Mouse (Mus musculus) embryonic fibroblast, embryonic 13.5 days (primary cell): Measurements from ENCODE around the gene Maip1.

Source experiments
- CTCF ChIP-seq: IDR thresholded peaks from 2 replicates; pipeline ENCODE4 v1.5.1; 2011; ENCODE audit warnings: mild to moderate bottlenecking, control low read depth, low read length, moderate library complexity, borderline replicate concordance; ENCODE audit not compliant: insufficient read depth
- POLR2A ChIP-seq: IDR thresholded peaks from 2 replicates; pipeline ENCODE4 v1.6.1; 2011; ENCODE audit warnings: low read depth, mild to moderate bottlenecking, control low read depth, low read length, moderate library complexity

- TF ChIP-seq POLR2A (no peak), CTCF (no peak)
These were observed 4.0 kb upstream of the Maip1 start for GRCm38 (mm10) chr1:57402116-57402515.
